Mouse (Mus musculus) embryonic facial prominence, embryonic 10.5 days (tissue): ENCODE results near the gene Ndn. TPM values are rescaled to one million over a fixed set of nuclear protein-coding genes. Genes with fewer than 3 reads are reported as not detected.

Source experiments
- DNase-seq: peaks from one replicate; pipeline ENCODE4 v3.0.0-alpha.2; 2017; ENCODE audit warnings: low spot score
- H3K27ac ChIP-seq: fragments of 300-500 bp; sonication (generic); replicated peaks from 2 replicates; pipeline ENCODE4 v1.5.1; 2016; ENCODE audit warnings: mild to moderate bottlenecking
- H3K27me3 ChIP-seq: fragments of 300-500 bp; sonication (generic); replicated peaks from 2 replicates; pipeline ENCODE4 v1.6.1; 2016; ENCODE audit warnings: low read depth, mild to moderate bottlenecking; ENCODE audit not compliant: poor library complexity, severe bottlenecking
- H3K36me3 ChIP-seq: fragments of 300-500 bp; sonication (generic); replicated peaks from 2 replicates; pipeline ENCODE4 v1.6.1; 2016; ENCODE audit warnings: mild to moderate bottlenecking, moderate library complexity
- H3K4me1 ChIP-seq: fragments of 300-500 bp; sonication (generic); 2 replicates; pipeline ENCODE4 v1.6.1; 2016
- H3K4me3 ChIP-seq: fragments of 300-500 bp; sonication (generic); 2 replicates; pipeline ENCODE4 v1.5.1; 2016; ENCODE audit warnings: mild to moderate bottlenecking, moderate library complexity
- H3K9me3 ChIP-seq: fragments of 300-500 bp; sonication (generic); 2 replicates; pipeline ENCODE4 v1.6.1; 2016; ENCODE audit warnings: mild to moderate bottlenecking
- WGBS: fragments of 180-500 bp; shearing (Covaris S2); methylation state at CpG from one replicate; pipeline ENCODE4 v1.1.7; 2016; 5-methylcytosine and 5-hydroxymethylcytosine counted together
- polyA plus RNA-seq: library from polyadenylated mRNA; unstranded; fragments of >200 nt; fragmentation: Nextera tagmentation; extraction: Ambion mirVana; gene quantifications from 2 replicates; pipeline ENCODE4 v1.2.1, GENCODE M21; 2016

The Ndn gene
- 128 and 134 TPM in 2 replicates for polyA plus RNA-seq

- 70% methylated on average over 1 of the region's 1 CpGs for WGBS
- no peaks in the 10 kb centered on the region for H3K36me3 ChIP-seq
- H3K9me3 ChIP-seq: peaks cover 16% of the 10 kb centered on the region
- no peak for DNase-seq
- no peak within 1 kb of the TSS for H3K4me3 ChIP-seq
- peaks cover 6% of the 10 kb centered on the region; the same call in 1 of the 2 replicates for H3K4me1 ChIP-seq
- no peaks in the 10 kb centered on the region for H3K27me3 ChIP-seq
- H3K27ac ChIP-seq: no peak within 1 kb of the TSS
These were observed at the start of gene Ndn for GRCm38 (mm10) chr7:62346269-62346668. Ndn (plus strand) TSS chr7:62346569.

GRCm38 (mm10) chr7:62302451-62302850 lies 43.9 kb upstream of the Ndn start:
- WGBS: 85% methylated on average over 3 of the region's 3 CpGs
- Histone ChIP-seq H3K27me3 (no peaks in the 10 kb centered on the region), H3K36me3 (no peaks in the 10 kb centered on the region), H3K4me3 (no peak overlapping the region), H3K4me1 (no peaks in the 10 kb centered on the region), H3K27ac (no peak overlapping the region), H3K9me3 (no peaks in the 10 kb centered on the region)
- no peak for DNase-seq

GRCm38 (mm10) chr7:62306896-62307614 lies 39.3 kb upstream of the Ndn start:
- Histone ChIP-seq H3K27ac (no peak overlapping the region), H3K4me3 (no peak overlapping the region), H3K27me3 (no peaks in the 10 kb centered on the region), H3K36me3 (no peaks in the 10 kb centered on the region), H3K4me1 (no peaks in the 10 kb centered on the region), H3K9me3 (no peaks in the 10 kb centered on the region)
- 51% methylated on average over 6 of the region's 6 CpGs for WGBS
- DNase-seq: no peak

GRCm38 (mm10) chr7:62316793-62317192 lies 29.6 kb upstream of the Ndn start:
- 79% methylated on average over 5 of the region's 5 CpGs for WGBS
- Histone ChIP-seq H3K36me3 (no peaks in the 10 kb centered on the region), H3K9me3 (peaks cover 11% of the 10 kb centered on the region), H3K4me1 (no peaks in the 10 kb centered on the region), H3K27ac (no peak overlapping the region), H3K4me3 (no peak overlapping the region), H3K27me3 (no peaks in the 10 kb centered on the region)
- no peak for DNase-seq

GRCm38 (mm10) chr7:62345411-62345810 lies 958 bp upstream of the Ndn start:
- DNase-seq: no peak
- H3K27me3 ChIP-seq: no peaks in the 10 kb centered on the region
- peaks cover 6% of the 10 kb centered on the region; the same call in 1 of the 2 replicates for H3K4me1 ChIP-seq
- 40% methylated on average over 1 of the region's 1 CpGs for WGBS
- H3K36me3 ChIP-seq: no peaks in the 10 kb centered on the region
- no peak overlapping the region for H3K27ac ChIP-seq
- H3K9me3 ChIP-seq: peaks cover 16% of the 10 kb centered on the region
- H3K4me3 ChIP-seq: no peak overlapping the region

GRCm38 (mm10) chr7:62348106-62348803 lies 1.9 kb downstream of the Ndn start:
- Histone ChIP-seq H3K4me1 (peaks cover 6% of the 10 kb centered on the region; the same call in 1 of the 2 replicates), H3K4me3 (peak overlapping the region; percentile 65), H3K36me3 (no peaks in the 10 kb centered on the region), H3K9me3 (peaks cover 16% of the 10 kb centered on the region), H3K27me3 (no peaks in the 10 kb centered on the region), H3K27ac (peak overlapping the region; percentile 82)
- DNase-seq: peak; percentile 89
- 12% methylated on average over 42 of the region's 42 CpGs for WGBS

- WGBS: 35% methylated on average over 17 of the region's 17 CpGs
- no peaks in the 10 kb centered on the region for H3K36me3 ChIP-seq
These were observed 2.4 kb downstream of the Ndn start for GRCm38 (mm10) chr7:62348804-62349190.

GRCm38 (mm10) chr7:62351266-62351665 lies 4.9 kb downstream of the Ndn start:
- no peak overlapping the region for H3K4me3 ChIP-seq
- no peaks in the 10 kb centered on the region for H3K27me3 ChIP-seq
- H3K9me3 ChIP-seq: peaks cover 14% of the 10 kb centered on the region
- H3K27ac ChIP-seq: no peak overlapping the region
- whole genome bisulfite sequencing: 56% methylated on average over 8 of the region's 8 CpGs
- H3K36me3 ChIP-seq: no peaks in the 10 kb centered on the region
- peaks cover 6% of the 10 kb centered on the region; the same call in 1 of the 2 replicates for H3K4me1 ChIP-seq
- no peak for DNase-seq

More at GRCm38 (mm10) chr7:62348804-62349190, 2.4 kb downstream of the Ndn start:
- Histone ChIP-seq H3K9me3 (peaks cover 16% of the 10 kb centered on the region), H3K4me3 (peak overlapping the region; percentile 65), H3K27me3 (no peaks in the 10 kb centered on the region), H3K4me1 (peaks cover 6% of the 10 kb centered on the region; the same call in 1 of the 2 replicates), H3K27ac (peak overlapping the region; percentile 82)
- peak; percentile 19 for DNase-seq

GRCm38 (mm10) chr7:62365039-62365636 lies 18.8 kb downstream of the Ndn start:
- Histone ChIP-seq H3K9me3 (peaks cover 2% of the 10 kb centered on the region; the same call in 1 of the 2 replicates), H3K27me3 (no peaks in the 10 kb centered on the region), H3K4me3 (no peak overlapping the region), H3K4me1 (0 out of 2 replicates have a peak, but pooled peaks cover 4% of the 10 kb centered on the region), H3K36me3 (no peaks in the 10 kb centered on the region), H3K27ac (no peak overlapping the region)
- no peak for DNase-seq
- WGBS: 62% methylated on average over 7 of the region's 7 CpGs

- H3K4me3 ChIP-seq: no peak overlapping the region
- 80% methylated on average over 8 of the region's 8 CpGs for WGBS
- no peaks in the 10 kb centered on the region for H3K36me3 ChIP-seq
- 0 out of 2 replicates have a peak, but pooled peaks cover 4% of the 10 kb centered on the region for H3K4me1 ChIP-seq
- H3K27me3 ChIP-seq: no peaks in the 10 kb centered on the region
- H3K27ac ChIP-seq: no peak overlapping the region
- H3K9me3 ChIP-seq: peaks cover 2% of the 10 kb centered on the region; the same call in 1 of the 2 replicates
- no peak for DNase-seq
These were observed 20.4 kb downstream of the Ndn start for GRCm38 (mm10) chr7:62366730-62367129.

- H3K4me1 ChIP-seq: peaks cover 16% of the 10 kb centered on the region
- H3K27me3 ChIP-seq: no peaks in the 10 kb centered on the region
- 34% methylated on average over 4 of the region's 4 CpGs for WGBS
- no peak overlapping the region for H3K27ac ChIP-seq
- peak; percentile 15 for DNase-seq
- peaks cover 21% of the 10 kb centered on the region for H3K36me3 ChIP-seq
- no peak overlapping the region for H3K4me3 ChIP-seq
- peaks cover 36% of the 10 kb centered on the region for H3K9me3 ChIP-seq
These were observed 29.3 kb downstream of the Ndn start for GRCm38 (mm10) chr7:62375658-62376057.

GRCm38 (mm10) chr7:62376510-62377304 lies 30.3 kb downstream of the Ndn start, which contains the start of gene Magel2:
Magel2 (plus strand) TSS chr7:62377010.
- DNase-seq: peak; percentile 83
- peak within 1 kb of the TSS; percentile 74 for H3K27ac ChIP-seq
- H3K4me1 ChIP-seq: peaks cover 16% of the 10 kb centered on the region
- H3K4me3 ChIP-seq: peak within 1 kb of the TSS; percentile 65
- peaks cover 21% of the 10 kb centered on the region for H3K36me3 ChIP-seq
- peaks cover 36% of the 10 kb centered on the region for H3K9me3 ChIP-seq
- 17% methylated on average over 31 of the region's 31 CpGs for WGBS
- no peaks in the 10 kb centered on the region for H3K27me3 ChIP-seq
